Mouse (Mus musculus) kidney, embryonic 15.5 days (tissue): Measurements from ENCODE around the gene Pnck. TPM values are rescaled to one million over a fixed set of nuclear protein-coding genes. Genes with fewer than 3 reads are reported as not detected.

Experiments
- ATAC-seq: fragments of 200-750 bp; cut with Nextera tagmentation; replicated peaks from 2 replicates; pipeline ENCODE4 v1.8.0; 2017; ENCODE audit warnings: moderate TSS enrichment; ENCODE audit not compliant: low FRiP score
- H3K27ac ChIP-seq: fragments of 300-500 bp; sonication (generic); 2 replicates; pipeline ENCODE4 v1.5.1; 2015; ENCODE audit warnings: mild to moderate bottlenecking, inconsistent platforms
- H3K27me3 ChIP-seq: fragments of 300-500 bp; sonication (generic); 2 replicates; pipeline ENCODE4 v1.6.1; 2015; ENCODE audit warnings: inconsistent platforms
- H3K36me3 ChIP-seq: fragments of 300-500 bp; sonication (generic); 2 replicates; pipeline ENCODE4 v1.6.1; 2015; ENCODE audit warnings: inconsistent platforms
- H3K4me1 ChIP-seq: fragments of 300-500 bp; sonication (generic); 2 replicates; pipeline ENCODE4 v1.6.1; 2015; ENCODE audit warnings: inconsistent platforms
- H3K4me2 ChIP-seq: fragments of 300-500 bp; sonication (generic); 2 replicates; pipeline ENCODE4 v1.6.1; 2015; ENCODE audit warnings: moderate library complexity, mild to moderate bottlenecking, inconsistent platforms
- H3K4me3 ChIP-seq: fragments of 300-500 bp; sonication (generic); replicated peaks from 2 replicates; pipeline ENCODE4 v1.5.1; 2015; ENCODE audit warnings: mild to moderate bottlenecking, inconsistent platforms
- H3K9ac ChIP-seq: fragments of 300-500 bp; sonication (generic); 2 replicates; pipeline ENCODE4 v1.6.1; 2015; ENCODE audit warnings: mild to moderate bottlenecking, inconsistent platforms
- H3K9me3 ChIP-seq: fragments of 300-500 bp; sonication (generic); replicated peaks from 2 replicates; pipeline ENCODE4 v1.6.1; 2016; ENCODE audit warnings: inconsistent platforms
- WGBS: fragments of 180-500 bp; shearing (Covaris S2); methylation state at CpG from one replicate; pipeline ENCODE4 v1.1.7; 2015; ENCODE audit warnings: mixed read lengths; 5-methylcytosine and 5-hydroxymethylcytosine counted together
- polyA plus RNA-seq: library from polyadenylated mRNA; unstranded; fragments of >200 nt; fragmentation: Nextera tagmentation; extraction: Ambion mirVana; gene quantifications from 2 replicates; pipeline ENCODE4 v1.2.1, GENCODE M21; 2015

Pnck gene
- polyA plus RNA-seq: 14.5 and 17.3 TPM in 2 replicates

- Histone ChIP-seq H3K27ac (no peak within 1 kb of the TSS), H3K4me2 (peak within 1 kb of the TSS; percentile 74), H3K4me1 (no peaks in the 10 kb centered on the region), H3K36me3 (no peaks in the 10 kb centered on the region), H3K27me3 (peaks cover 13% of the 10 kb centered on the region; the same call in 1 of the 2 replicates), H3K9ac (peak within 1 kb of the TSS; percentile 50), H3K9me3 (no peaks in the 10 kb centered on the region), H3K4me3 (peak within 1 kb of the TSS; percentile 49)
- 21% methylated on average over 51 of the region's 57 CpGs for WGBS
- ATAC-seq: peak; percentile 52
Observed at GRCm38 (mm10) chrX:73659575-73660283, at the start of gene Pnck. Pnck (minus strand) TSS chrX:73660117.

GRCm38 (mm10) chrX:73700472-73700871 is 40.6 kb upstream of the Pnck start:
- H3K4me1 ChIP-seq: no peaks in the 10 kb centered on the region

GRCm38 (mm10) chrX:73690917-73691629 is 31.2 kb upstream of the Pnck start:
- Histone ChIP-seq H3K27me3 (peaks cover 13% of the 10 kb centered on the region; the same call in 1 of the 2 replicates), H3K9ac (no peak overlapping the region), H3K27ac (no peak overlapping the region), H3K4me1 (no peaks in the 10 kb centered on the region), H3K9me3 (no peaks in the 10 kb centered on the region), H3K4me2 (no peak overlapping the region), H3K4me3 (no peak overlapping the region), H3K36me3 (peaks cover 49% of the 10 kb centered on the region)
- ATAC-seq: no peak
- 78% methylated on average over 5 of the region's 5 CpGs for WGBS

More at GRCm38 (mm10) chrX:73700472-73700871, 40.6 kb upstream of the Pnck start:
- Histone ChIP-seq H3K9ac (no peak overlapping the region), H3K36me3 (peaks cover 29% of the 10 kb centered on the region), H3K4me2 (no peak overlapping the region), H3K27me3 (no peaks in the 10 kb centered on the region), H3K4me3 (no peak overlapping the region), H3K27ac (no peak overlapping the region), H3K9me3 (no peaks in the 10 kb centered on the region)
- no peak for ATAC-seq
- WGBS: 83% methylated on average over 1 of the region's 1 CpGs

GRCm38 (mm10) chrX:73685629-73686028 is 25.7 kb upstream of the Pnck start:
- Histone ChIP-seq H3K9me3 (no peaks in the 10 kb centered on the region), H3K4me2 (no peak overlapping the region), H3K4me1 (no peaks in the 10 kb centered on the region), H3K27me3 (peaks cover 8% of the 10 kb centered on the region; the same call in 1 of the 2 replicates), H3K4me3 (no peak overlapping the region), H3K27ac (no peak overlapping the region), H3K36me3 (peaks cover 77% of the 10 kb centered on the region), H3K9ac (no peak overlapping the region)
- 68% methylated on average over 3 of the region's 3 CpGs for WGBS
- no peak for ATAC-seq

GRCm38 (mm10) chrX:73684978-73685377 is 25.1 kb upstream of the Pnck start:
- no peak for ATAC-seq
- H3K36me3 ChIP-seq: peaks cover 84% of the 10 kb centered on the region
- no peak overlapping the region for H3K27ac ChIP-seq
- no peaks in the 10 kb centered on the region for H3K9me3 ChIP-seq
- H3K4me3 ChIP-seq: no peak overlapping the region
- no peaks in the 10 kb centered on the region for H3K4me1 ChIP-seq
- H3K27me3 ChIP-seq: peaks cover 8% of the 10 kb centered on the region; the same call in 1 of the 2 replicates
- H3K4me2 ChIP-seq: no peak overlapping the region
- H3K9ac ChIP-seq: no peak overlapping the region

GRCm38 (mm10) chrX:73684156-73684555 is 24.2 kb upstream of the Pnck start:
- no peak overlapping the region for H3K9ac ChIP-seq
- no peak overlapping the region for H3K27ac ChIP-seq
- no peaks in the 10 kb centered on the region for H3K4me1 ChIP-seq
- H3K4me3 ChIP-seq: no peak overlapping the region
- H3K4me2 ChIP-seq: no peak overlapping the region
- WGBS: 78% methylated on average over 2 of the region's 2 CpGs
- peaks cover 8% of the 10 kb centered on the region; the same call in 1 of the 2 replicates for H3K27me3 ChIP-seq
- H3K9me3 ChIP-seq: no peaks in the 10 kb centered on the region
- peaks cover 86% of the 10 kb centered on the region for H3K36me3 ChIP-seq
- no peak for ATAC-seq

GRCm38 (mm10) chrX:73676668-73677067 is 16.8 kb upstream of the Pnck start:
- H3K9me3 ChIP-seq: no peaks in the 10 kb centered on the region
- no peak for ATAC-seq
- no peak overlapping the region for H3K27ac ChIP-seq
- 95% methylated on average over 4 of the region's 4 CpGs for WGBS
- H3K4me3 ChIP-seq: no peak overlapping the region
- peaks cover 38% of the 10 kb centered on the region for H3K36me3 ChIP-seq
- no peak overlapping the region for H3K9ac ChIP-seq
- H3K27me3 ChIP-seq: no peaks in the 10 kb centered on the region
- H3K4me1 ChIP-seq: peaks cover 19% of the 10 kb centered on the region
- H3K4me2 ChIP-seq: no peak overlapping the region

GRCm38 (mm10) chrX:73675231-73675630 is 15.3 kb upstream of the Pnck start:
- no peak for ATAC-seq
- H3K4me2 ChIP-seq: peak overlapping the region; percentile 75
- peaks cover 24% of the 10 kb centered on the region for H3K36me3 ChIP-seq
- H3K9me3 ChIP-seq: no peaks in the 10 kb centered on the region
- H3K9ac ChIP-seq: no peak overlapping the region
- no peak overlapping the region for H3K27ac ChIP-seq
- peaks cover 19% of the 10 kb centered on the region for H3K4me1 ChIP-seq
- 75% methylated on average over 2 of the region's 2 CpGs for WGBS
- peaks cover 4% of the 10 kb centered on the region; the same call in 1 of the 2 replicates for H3K27me3 ChIP-seq
- H3K4me3 ChIP-seq: peak overlapping the region; percentile 61

- ATAC-seq: peak; percentile 73
- Histone ChIP-seq H3K4me1 (peaks cover 19% of the 10 kb centered on the region), H3K4me3 (peak overlapping the region; percentile 61), H3K27ac (peak overlapping the region; percentile 62), H3K27me3 (peaks cover 4% of the 10 kb centered on the region; the same call in 1 of the 2 replicates), H3K9ac (peak overlapping the region; percentile 63), H3K36me3 (peaks cover 13% of the 10 kb centered on the region), H3K4me2 (peak overlapping the region; percentile 75), H3K9me3 (no peaks in the 10 kb centered on the region)
- 26% methylated on average over 20 of the region's 20 CpGs for WGBS
Observed at GRCm38 (mm10) chrX:73673968-73674661, 14.2 kb upstream of the Pnck start.

- WGBS: 17% methylated on average over 38 of the region's 42 CpGs
- Histone ChIP-seq H3K9me3 (no peaks in the 10 kb centered on the region), H3K36me3 (peaks cover 8% of the 10 kb centered on the region; the same call in 1 of the 2 replicates), H3K4me2 (peak overlapping the region; percentile 75), H3K9ac (peak overlapping the region; percentile 63), H3K27me3 (peaks cover 4% of the 10 kb centered on the region; the same call in 1 of the 2 replicates), H3K4me1 (peaks cover 19% of the 10 kb centered on the region), H3K27ac (peak overlapping the region; percentile 62), H3K4me3 (peak overlapping the region; percentile 61)
- peak; percentile 7 for ATAC-seq
Observed at GRCm38 (mm10) chrX:73673619-73673967, 13.7 kb upstream of the Pnck start.

- Histone ChIP-seq H3K4me2 (peak within 1 kb of the TSS; percentile 75), H3K27me3 (peaks cover 4% of the 10 kb centered on the region; the same call in 1 of the 2 replicates), H3K9ac (peak within 1 kb of the TSS; percentile 63), H3K4me3 (peak within 1 kb of the TSS; percentile 61), H3K27ac (peak within 1 kb of the TSS; percentile 62), H3K36me3 (peaks cover 8% of the 10 kb centered on the region; the same call in 1 of the 2 replicates), H3K4me1 (peaks cover 19% of the 10 kb centered on the region), H3K9me3 (no peaks in the 10 kb centered on the region)
- 21% methylated on average over 70 of the region's 72 CpGs for WGBS
- ATAC-seq: peak; percentile 78
Observed at GRCm38 (mm10) chrX:73672879-73673618, 13.1 kb upstream of the Pnck start, which contains the start of gene Slc6a8. Slc6a8 (plus strand) TSS chrX:73673150.
